Mouse (Mus musculus) kidney, adult 2 months (tissue): ENCODE measurements around the gene Lrrc3c.

Experiments
- CTCF ChIP-seq: fragments of 200-500 bp; conservative IDR thresholded peaks from 2 replicates; pipeline ENCODE4 v1.5.1; 2011; ENCODE audit warnings: low read depth, mild to moderate bottlenecking, control low read depth, low read length, moderate library complexity, mixed read lengths; ENCODE audit not compliant: insufficient read depth, insufficient read length
- POLR2A ChIP-seq: fragments of 200-500 bp; IDR thresholded peaks from one replicate; pipeline ENCODE4 v1.6.1; 2011; ENCODE audit warnings: low read depth, low read length, control low read depth

DNA sequence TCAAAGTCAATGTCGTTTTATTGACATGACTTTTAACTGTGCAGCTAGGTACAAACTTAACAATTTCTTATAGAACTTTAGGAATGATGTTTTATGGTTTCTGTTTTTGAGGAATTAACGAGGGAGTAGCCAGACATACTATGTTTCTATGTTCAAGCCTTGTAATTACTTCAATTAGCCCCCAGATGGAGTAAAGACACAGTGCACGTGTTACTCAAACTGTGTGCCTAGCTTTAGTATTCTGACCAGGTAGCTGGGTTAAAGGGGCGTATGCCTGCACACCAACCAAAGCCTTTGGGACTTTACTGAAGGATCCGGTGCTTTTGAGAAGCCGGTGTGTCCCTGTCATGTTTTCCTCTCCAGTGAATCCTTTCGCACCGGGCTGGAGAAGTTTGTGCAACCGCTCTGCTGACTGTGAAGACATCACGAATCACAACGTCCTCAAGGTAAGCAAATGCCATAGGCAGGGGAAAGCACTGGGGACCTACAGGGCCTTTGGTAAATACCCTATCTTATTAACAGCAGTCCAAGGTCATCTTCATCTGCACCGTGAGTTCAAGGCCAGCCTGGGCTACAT, 42.9 kb upstream of the Lrrc3c start:
- TF ChIP-seq CTCF (0 out of 2 replicates have a peak, but pooled peaks have one; percentile 22), POLR2A (no peak)
